Mouse (Mus musculus) midbrain, embryonic 15.5 days (tissue): ENCODE measurements at regions not wholly inside any gene's neighbourhood (a gene's known extent, or its start where the extent isn't known, plus 50 kb on each side); places are given as distances from the start of the nearest gene placed in this dataset.

Source experiments
- ATAC-seq: fragments of 200-750 bp; cut with Nextera tagmentation; replicated peaks from 2 replicates; pipeline ENCODE4 v1.8.0; 2017; ENCODE audit warnings: moderate TSS enrichment
- H3K27ac ChIP-seq: fragments of 300-500 bp; sonication (generic); 2 replicates; pipeline ENCODE4 v1.5.1; 2015; ENCODE audit warnings: mild to moderate bottlenecking, inconsistent platforms
- H3K27me3 ChIP-seq: fragments of 300-500 bp; sonication (generic); replicated peaks from 2 replicates; pipeline ENCODE4 v1.6.1; 2015; ENCODE audit warnings: inconsistent platforms
- H3K36me3 ChIP-seq: fragments of 300-500 bp; sonication (generic); replicated peaks from 2 replicates; pipeline ENCODE4 v1.6.1; 2015; ENCODE audit warnings: inconsistent platforms
- H3K4me1 ChIP-seq: fragments of 300-500 bp; sonication (generic); 2 replicates; pipeline ENCODE4 v1.6.1; 2015; ENCODE audit warnings: inconsistent platforms
- H3K4me2 ChIP-seq: fragments of 300-500 bp; sonication (generic); 2 replicates; pipeline ENCODE4 v1.6.1; 2015; ENCODE audit warnings: inconsistent platforms, mild to moderate bottlenecking, moderate library complexity
- H3K4me3 ChIP-seq: fragments of 300-500 bp; sonication (generic); 2 replicates; pipeline ENCODE4 v1.5.1; 2015; ENCODE audit warnings: mild to moderate bottlenecking, inconsistent platforms
- H3K9ac ChIP-seq: fragments of 300-500 bp; sonication (generic); 2 replicates; pipeline ENCODE4 v1.6.1; 2015; ENCODE audit warnings: mild to moderate bottlenecking, inconsistent platforms
- H3K9me3 ChIP-seq: fragments of 300-500 bp; sonication (generic); 2 replicates; pipeline ENCODE4 v1.6.1; 2016; ENCODE audit warnings: inconsistent platforms
- WGBS: fragments of 180-500 bp; shearing (Covaris S2); methylation state at CpG from one replicate; pipeline ENCODE4 v1.1.7; 2015; ENCODE audit warnings: mixed read lengths; 5-methylcytosine and 5-hydroxymethylcytosine counted together

- Histone ChIP-seq H3K9me3 (no peaks in the 10 kb centered on the region), H3K4me3 (no peak overlapping the region), H3K4me2 (no peak overlapping the region), H3K27me3 (no peaks in the 10 kb centered on the region), H3K27ac (no peak overlapping the region), H3K9ac (no peak overlapping the region), H3K4me1 (no peaks in the 10 kb centered on the region), H3K36me3 (no peaks in the 10 kb centered on the region)
- no peak for ATAC-seq
- WGBS = 96% methylated on average over 6 of the region's 6 CpGs
Observed at GRCm38 (mm10) chr7:73319004-73319403, 56.3 kb upstream of the Rgma start.

GRCm38 (mm10) chr7:73319994-73320393 is 55.3 kb upstream of the Rgma start:
- Histone ChIP-seq H3K36me3 (no peaks in the 10 kb centered on the region), H3K9ac (no peak overlapping the region), H3K27ac (no peak overlapping the region), H3K4me3 (no peak overlapping the region), H3K4me2 (no peak overlapping the region), H3K27me3 (no peaks in the 10 kb centered on the region), H3K9me3 (no peaks in the 10 kb centered on the region), H3K4me1 (no peaks in the 10 kb centered on the region)
- ATAC-seq = no peak
- 79% methylated on average over 7 of the region's 7 CpGs for WGBS

GRCm38 (mm10) chr7:73322466-73323151 is 52.7 kb upstream of the Rgma start:
- Histone ChIP-seq H3K36me3 (no peaks in the 10 kb centered on the region), H3K4me2 (no peak overlapping the region), H3K4me1 (no peaks in the 10 kb centered on the region), H3K9me3 (no peaks in the 10 kb centered on the region), H3K4me3 (no peak overlapping the region), H3K27me3 (no peaks in the 10 kb centered on the region), H3K27ac (no peak overlapping the region), H3K9ac (no peak overlapping the region)
- 86% methylated on average over 8 of the region's 8 CpGs for WGBS
- ATAC-seq = no peak

GRCm38 (mm10) chr7:73323556-73323955 is 51.8 kb upstream of the Rgma start:
- ATAC-seq = no peak
- Histone ChIP-seq H3K27me3 (no peaks in the 10 kb centered on the region), H3K4me3 (no peak overlapping the region), H3K36me3 (no peaks in the 10 kb centered on the region), H3K9ac (no peak overlapping the region), H3K27ac (no peak overlapping the region), H3K9me3 (no peaks in the 10 kb centered on the region), H3K4me1 (no peaks in the 10 kb centered on the region), H3K4me2 (no peak overlapping the region)
- WGBS = 58% methylated on average over 12 of the region's 12 CpGs

GRCm38 (mm10) chr7:73325503-73325902 is 49.8 kb upstream of the Rgma start:
- WGBS = 96% methylated on average over 5 of the region's 5 CpGs
- H3K4me2 ChIP-seq = no peak overlapping the region

More at GRCm38 (mm10) chr7:73325503-73325902, 49.8 kb upstream of the Rgma start:
- H3K9me3 ChIP-seq = no peaks in the 10 kb centered on the region
- H3K27ac ChIP-seq = no peak overlapping the region
- no peaks in the 10 kb centered on the region for H3K27me3 ChIP-seq
- H3K4me1 ChIP-seq = no peaks in the 10 kb centered on the region
- H3K9ac ChIP-seq = no peak overlapping the region
- H3K4me3 ChIP-seq = no peak overlapping the region
- H3K36me3 ChIP-seq = no peaks in the 10 kb centered on the region
- no peak for ATAC-seq
